9 mouse cellular contexts compared by ENCODE assay signal in genomic region chr13:42792279-42792678, GRCm38 (mm10).
A peak's percentile ranks its signal among the peaks of the same experiment; 100 is the strongest.
DNase-seq lines count a peak whose midpoint lies in the region; ATAC-seq lines count a peak whose summit lies in the region.
"Had no signal": no experiment of that assay in that cellular context is flagged by ENCODE, and none has a peak within 500 bp of the region (broad histone marks: within the 10 kb centered on the region; RNA-seq: fewer than 3 reads in every experiment).

No protein-coding gene starts in this region.

- ATAC-seq in heart, embryonic 11.5 days (replicated peaks; ENCODE audit: insufficient number of reproducible peaks, low FRiP score, low TSS enrichment) = no peak
- no peak for ATAC-seq in erythroid progenitor cell, adult 5-6 weeks (replicated peaks; ENCODE audit: low FRiP score, poor library complexity, severe bottlenecking)

- no peak overlapping the region for H3K27ac ChIP-seq in heart, embryonic 10.5 days
- H3K27ac ChIP-seq in heart, embryonic 11.5 days (ENCODE audit: low read depth, low read length) = no peak overlapping the region

- 0 out of 2 replicates have a peak overlapping the region, but pooled peaks have one; percentile 2 for H3K4me3 ChIP-seq in heart, embryonic 10.5 days
- no peak overlapping the region for H3K4me3 ChIP-seq in heart, embryonic 11.5 days (ENCODE audit: low read depth, low read length)
- H3K4me3 ChIP-seq: myocyte had no signal

- no peak overlapping the region for H3K9ac ChIP-seq in heart, embryonic 11.5 days (ENCODE audit: low read depth, low read length)

- no peaks in the 10 kb centered on the region for H3K36me3 ChIP-seq in heart, embryonic 10.5 days
- no peaks in the 10 kb centered on the region for H3K36me3 ChIP-seq in heart, embryonic 11.5 days (ENCODE audit: control insufficient read depth, insufficient read depth, low read length)

- no peaks in the 10 kb centered on the region for H3K27me3 ChIP-seq in heart, embryonic 10.5 days (ENCODE audit: insufficient read depth, poor library complexity, severe bottlenecking)
- H3K27me3 ChIP-seq in heart, embryonic 11.5 days (ENCODE audit: control insufficient read depth, insufficient read depth, low read length) = no peaks in the 10 kb centered on the region

- H3K9me3 ChIP-seq in heart, embryonic 10.5 days = no peaks in the 10 kb centered on the region
- no peaks in the 10 kb centered on the region for H3K9me3 ChIP-seq in heart, embryonic 11.5 days (replicated peaks; ENCODE audit: control insufficient read depth, low read length)

- DNase-seq in heart, embryonic 10.5 days (ENCODE audit: low spot score) = no peak
- DNase-seq in A20 (ENCODE audit: low read depth, low spot score) = peak; percentile 32
- DNase-seq in cerebellum, postnatal 10 days = peak; percentile 22 to 54
- peak; percentile 16 for DNase-seq in kidney, postnatal 14 days
- no peak for DNase-seq in left cerebral cortex, postnatal 10 days (ENCODE audit: extremely low spot score in 1 of 2, low spot score in 2 of 2)
- DNase-seq in urinary bladder, postnatal 36 days (ENCODE audit: low spot score in 2 of 2) = no peak

- intact Hi-C loops in left cerebral cortex, postnatal 10 days (cut with DNase I) = loop anchor here (5.0 kb wide), 1 partner anchor 170 kb away; no protein-coding TSS in a partner anchor

- WGBS in heart, embryonic 10.5 days = 20% methylated on average over 8 of the region's 8 CpGs
- 21% methylated on average over 8 of the region's 8 CpGs for WGBS in heart, embryonic 11.5 days (ENCODE audit: insufficient replicate concordance)

- no peak overlapping the region; the same call in 1 of the 2 replicates for H3K4me2 ChIP-seq in heart, embryonic 11.5 days

- no peaks in the 10 kb centered on the region for H3K4me1 ChIP-seq in heart, embryonic 10.5 days
- no peaks in the 10 kb centered on the region for H3K4me1 ChIP-seq in heart, embryonic 11.5 days (ENCODE audit: control insufficient read depth, insufficient read depth, low read length)

Comparison
In these comparisons a context has a peak if more than half of its experiments do, and no peak if none do; other contexts are left out.
1. DNase-seq: peak in A20 (single experiment), cerebellum, postnatal 10 days (2 of 2) and kidney, postnatal 14 days (single experiment); none in heart, embryonic 10.5 days (single experiment), left cerebral cortex, postnatal 10 days (0 of 2) and urinary bladder, postnatal 36 days (0 of 2).